22 mouse cellular contexts compared by ENCODE assay signal in the genomic region with DNA sequence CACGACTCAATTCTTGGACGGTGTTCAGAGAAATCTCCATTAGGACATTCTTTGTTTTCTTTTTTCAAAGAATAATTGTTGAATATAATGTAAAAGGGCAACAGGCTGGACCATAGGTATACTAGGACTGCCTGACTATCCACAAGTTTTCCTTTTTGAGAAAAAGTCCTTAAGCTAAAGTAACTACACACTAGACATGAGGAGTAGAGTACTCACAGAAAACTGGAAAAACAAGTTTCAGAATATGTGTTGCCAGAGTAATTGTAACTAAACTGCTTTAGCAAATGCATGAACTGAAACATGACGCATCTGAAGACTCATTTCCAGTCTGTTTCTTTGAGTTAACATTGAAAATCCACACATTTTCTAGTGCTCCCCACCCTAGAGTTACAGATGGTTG. TPM values are rescaled to one million over a fixed set of nuclear protein-coding genes. Genes with fewer than 3 reads are reported as not detected.
"Had no signal": no experiment of that assay in that cellular context is flagged by ENCODE, and none has a peak within 500 bp of the region (broad histone marks: within the 10 kb centered on the region; RNA-seq: fewer than 3 reads in every experiment).

No protein-coding gene starts in this region.

- ATAC-seq: intestine, postnatal 0 days; liver, postnatal 0 days had no signal

- H3K27me3 ChIP-seq: limb, embryonic 12.5 days; limb, embryonic 15.5 days had no signal

- H3K27ac ChIP-seq: limb, embryonic 12.5 days; limb, embryonic 15.5 days; liver, embryonic 14.5 days had no signal

- H3K36me3 ChIP-seq: limb, embryonic 12.5 days; limb, embryonic 15.5 days had no signal

- H3K4me3 ChIP-seq: limb, embryonic 12.5 days; limb, embryonic 15.5 days had no signal

- H3K9ac ChIP-seq: limb, embryonic 12.5 days; limb, embryonic 15.5 days; liver, embryonic 14.5 days; liver, postnatal 0 days had no signal

- H3K9me3 ChIP-seq: limb, embryonic 12.5 days; limb, embryonic 15.5 days had no signal

- DNase-seq: kidney, adult 2 months; kidney, postnatal 14 days; kidney, postnatal 4 days; left cerebral cortex, postnatal 4 days; liver, postnatal 0 days; midbrain, embryonic 14.5 days; thymus, adult 18-20 months; thymus, postnatal 4 days had no signal

- H3K4me2 ChIP-seq: limb, embryonic 12.5 days; limb, embryonic 15.5 days; liver, embryonic 11.5 days; midbrain, embryonic 11.5 days had no signal

- H3K4me1 ChIP-seq: limb, embryonic 12.5 days; limb, embryonic 15.5 days had no signal

RNA-seq across cellular contexts. Expression of a gene that starts 48.7 kb away (rescaled TPM):
- polyA plus RNA-seq: intestine, embryonic 14.5 days; intestine, postnatal 0 days; kidney, adult 2 months; kidney, embryonic 16.5 days; limb, embryonic 12.5 days; limb, embryonic 15.5 days; liver, embryonic 11.5 days; liver, embryonic 14.5 days; liver, postnatal 0 days; midbrain, embryonic 11.5 days; midbrain, embryonic 14.5 days; midbrain, postnatal 0 days; neural tube, embryonic 11.5 days; neural tube, embryonic 14.5 days; small intestine, adult 2 months; spleen, adult 2 months; testis, adult 2 months had no signal
